Mouse (Mus musculus) bone marrow macrophage, adult 2 months (primary cell): ENCODE data around the gene Ranbp3.

Experiments
- CTCF ChIP-seq: IDR thresholded peaks from 2 replicates; pipeline ENCODE4 v1.5.1; 2012; ENCODE audit warnings: low read depth, mild to moderate bottlenecking, low read length, moderate library complexity
- POLR2A ChIP-seq: IDR thresholded peaks from 2 replicates; pipeline ENCODE4 v1.6.1; 2012; ENCODE audit warnings: mild to moderate bottlenecking, low read depth, low read length, borderline replicate concordance

- TF ChIP-seq CTCF = peak; percentile 97
- no peak for TF ChIP-seq POLR2A
Observed at GRCm38 (mm10) chr17:56668384-56669144, 4.5 kb upstream of the Ranbp3 start.
